Mouse (Mus musculus): Measurements from ENCODE around the gene Sgpl1. TPM values are rescaled to one million over a fixed set of nuclear protein-coding genes. Genes with fewer than 3 reads are reported as not detected.

Sgpl1 gene
- polyA plus RNA-seq, 1 experiment from 2014 or later = 41.7 TPM

- WGBS = 87% methylated on average over 3 of the region's 3 CpGs
- no peaks in the 10 kb centered on the region for H3K9me3 ChIP-seq
- H3K4me3 ChIP-seq = no peak overlapping the region
- peaks cover 85% of the 10 kb centered on the region for H3K36me3 ChIP-seq
- no peak overlapping the region for H3K27ac ChIP-seq
- no peaks in the 10 kb centered on the region for H3K4me1 ChIP-seq
- no peaks in the 10 kb centered on the region for H3K27me3 ChIP-seq (ENCODE audit: insufficient read depth, poor library complexity, severe bottlenecking)
- no peak for DNase-seq (ENCODE audit: low spot score)
These were observed 43.9 kb downstream of the Sgpl1 start for GRCm38 (mm10) chr10:61103564-61104114.

- Histone ChIP-seq H3K36me3 (peaks cover 22% of the 10 kb centered on the region; the same call in 1 of the 2 replicates), H3K27ac (peak overlapping the region; percentile 22; the same call in 1 of the 2 replicates), H3K9me3 (no peaks in the 10 kb centered on the region), H3K4me1 (peaks cover 33% of the 10 kb centered on the region), H3K27me3 (ENCODE audit: insufficient read depth, poor library complexity, severe bottlenecking) (no peaks in the 10 kb centered on the region), H3K4me3 (0 out of 2 replicates have a peak overlapping the region, but pooled peaks have one; percentile 16)
- DNase-seq (ENCODE audit: low spot score) = no peak
- 56% methylated on average over 6 of the region's 6 CpGs for WGBS
These were observed 55.6 kb downstream of the Sgpl1 start for GRCm38 (mm10) chr10:61091866-61092265.

GRCm38 (mm10) chr10:61089170-61090142 is 58.0 kb downstream of the Sgpl1 start, which contains the start of gene Pcbd1:
Gene Pcbd1, plus strand, starts transcription at chr10:61089331.
- 7% methylated on average over 33 of the region's 33 CpGs for WGBS
- Histone ChIP-seq H3K9me3 (no peaks in the 10 kb centered on the region), H3K36me3 (peaks cover 14% of the 10 kb centered on the region; the same call in 1 of the 2 replicates), H3K4me1 (peaks cover 36% of the 10 kb centered on the region), H3K4me3 (peak within 1 kb of the TSS; percentile 70), H3K27ac (peak within 1 kb of the TSS; percentile 92), H3K27me3 (ENCODE audit: insufficient read depth, poor library complexity, severe bottlenecking) (no peaks in the 10 kb centered on the region)
- DNase-seq (ENCODE audit: low spot score) = peak; percentile 87

- DNase-seq (ENCODE audit: low spot score) = no peak
- H3K9me3 ChIP-seq = no peaks in the 10 kb centered on the region
These were observed 59.0 kb downstream of the Sgpl1 start for GRCm38 (mm10) chr10:61088468-61088867.

GRCm38 (mm10) chr10:61086502-61086901 is 61.0 kb downstream of the Sgpl1 start:
- H3K27me3 ChIP-seq (ENCODE audit: insufficient read depth, poor library complexity, severe bottlenecking) = no peaks in the 10 kb centered on the region
- WGBS = 45% methylated on average over 3 of the region's 3 CpGs
- no peak for DNase-seq (ENCODE audit: low spot score)
- no peaks in the 10 kb centered on the region for H3K9me3 ChIP-seq
- H3K36me3 ChIP-seq = no peaks in the 10 kb centered on the region
- peaks cover 27% of the 10 kb centered on the region for H3K4me1 ChIP-seq
- no peak overlapping the region for H3K4me3 ChIP-seq
- no peak overlapping the region for H3K27ac ChIP-seq

More at GRCm38 (mm10) chr10:61088468-61088867, 59.0 kb downstream of the Sgpl1 start:
- H3K4me3 ChIP-seq = no peak overlapping the region
- WGBS = 91% methylated on average over 3 of the region's 3 CpGs
- no peaks in the 10 kb centered on the region for H3K27me3 ChIP-seq (ENCODE audit: insufficient read depth, poor library complexity, severe bottlenecking)
- peaks cover 6% of the 10 kb centered on the region; the same call in 1 of the 2 replicates for H3K36me3 ChIP-seq
- H3K4me1 ChIP-seq = peaks cover 36% of the 10 kb centered on the region
- H3K27ac ChIP-seq = no peak overlapping the region

GRCm38 (mm10) chr10:61085364-61085763 is 62.1 kb downstream of the Sgpl1 start:
- no peaks in the 10 kb centered on the region for H3K36me3 ChIP-seq
- no peak overlapping the region for H3K27ac ChIP-seq
- no peak for DNase-seq (ENCODE audit: low spot score)
- no peak overlapping the region for H3K4me3 ChIP-seq
- 92% methylated on average over 2 of the region's 2 CpGs for WGBS
- H3K27me3 ChIP-seq (ENCODE audit: insufficient read depth, poor library complexity, severe bottlenecking) = no peaks in the 10 kb centered on the region
- no peaks in the 10 kb centered on the region for H3K9me3 ChIP-seq
- peaks cover 27% of the 10 kb centered on the region for H3K4me1 ChIP-seq

- Histone ChIP-seq H3K4me3 (no peak overlapping the region), H3K9me3 (no peaks in the 10 kb centered on the region), H3K4me1 (peaks cover 23% of the 10 kb centered on the region), H3K36me3 (no peaks in the 10 kb centered on the region), H3K27ac (peak overlapping the region; percentile 78; the same call in 1 of the 2 replicates), H3K27me3 (ENCODE audit: insufficient read depth, poor library complexity, severe bottlenecking) (no peaks in the 10 kb centered on the region)
- DNase-seq (ENCODE audit: low spot score) = no peak
- 75% methylated on average over 11 of the region's 11 CpGs for WGBS
These were observed 66.6 kb downstream of the Sgpl1 start for GRCm38 (mm10) chr10:61080931-61081255.

GRCm38 (mm10) chr10:61080227-61080930 is 67.1 kb downstream of the Sgpl1 start:
- H3K4me3 ChIP-seq = peak overlapping the region; percentile 36; the same call in 1 of the 2 replicates
- WGBS = 40% methylated on average over 14 of the region's 14 CpGs
- H3K9me3 ChIP-seq = no peaks in the 10 kb centered on the region
- no peaks in the 10 kb centered on the region for H3K27me3 ChIP-seq (ENCODE audit: insufficient read depth, poor library complexity, severe bottlenecking)
- peak overlapping the region; percentile 78 for H3K27ac ChIP-seq
- no peaks in the 10 kb centered on the region for H3K36me3 ChIP-seq
- DNase-seq (ENCODE audit: low spot score) = peak; percentile 91
- H3K4me1 ChIP-seq = peaks cover 23% of the 10 kb centered on the region

GRCm38 (mm10) chr10:61075607-61076006 is 71.9 kb downstream of the Sgpl1 start:
- no peaks in the 10 kb centered on the region for H3K9me3 ChIP-seq
- H3K4me3 ChIP-seq = no peak overlapping the region
- H3K27me3 ChIP-seq (ENCODE audit: insufficient read depth, poor library complexity, severe bottlenecking) = no peaks in the 10 kb centered on the region
- DNase-seq (ENCODE audit: low spot score) = no peak
- H3K36me3 ChIP-seq = no peaks in the 10 kb centered on the region
- H3K27ac ChIP-seq = no peak overlapping the region
- peaks cover 24% of the 10 kb centered on the region for H3K4me1 ChIP-seq
- 86% methylated on average over 3 of the region's 3 CpGs for WGBS

GRCm38 (mm10) chr10:61074643-61075042 is 72.9 kb downstream of the Sgpl1 start:
- Histone ChIP-seq H3K36me3 (no peaks in the 10 kb centered on the region), H3K9me3 (no peaks in the 10 kb centered on the region), H3K27me3 (ENCODE audit: insufficient read depth, poor library complexity, severe bottlenecking) (no peaks in the 10 kb centered on the region), H3K27ac (0 out of 2 replicates have a peak overlapping the region, but pooled peaks have one; percentile 7), H3K4me1 (peaks cover 18% of the 10 kb centered on the region), H3K4me3 (no peak overlapping the region)
- no peak for DNase-seq (ENCODE audit: low spot score)
- WGBS = 7% methylated on average over 1 of the region's 1 CpGs

- Histone ChIP-seq H3K4me3 (no peak overlapping the region), H3K36me3 (no peaks in the 10 kb centered on the region), H3K9me3 (no peaks in the 10 kb centered on the region), H3K27ac (no peak overlapping the region), H3K27me3 (ENCODE audit: insufficient read depth, poor library complexity, severe bottlenecking) (no peaks in the 10 kb centered on the region), H3K4me1 (peaks cover 24% of the 10 kb centered on the region)
- no peak for DNase-seq (ENCODE audit: low spot score)
- 11% methylated on average over 16 of the region's 16 CpGs for WGBS
These were observed 75.2 kb downstream of the Sgpl1 start for GRCm38 (mm10) chr10:61072324-61072723.

GRCm38 (mm10) chr10:61069248-61069647 is 78.3 kb downstream of the Sgpl1 start:
- Histone ChIP-seq H3K4me3 (peak overlapping the region; percentile 46), H3K27me3 (ENCODE audit: insufficient read depth, poor library complexity, severe bottlenecking) (no peaks in the 10 kb centered on the region), H3K36me3 (no peaks in the 10 kb centered on the region), H3K9me3 (no peaks in the 10 kb centered on the region), H3K27ac (peak overlapping the region; percentile 84), H3K4me1 (peaks cover 45% of the 10 kb centered on the region)
- 14% methylated on average over 13 of the region's 13 CpGs for WGBS
- DNase-seq (ENCODE audit: low spot score) = no peak

Measured in heart, embryonic 10.5 days (tissue).